Mouse (Mus musculus) kidney, adult 2 months (tissue): Measurements from ENCODE around the gene Mcrip1.

ENCODE experiments used
- CTCF ChIP-seq: fragments of 200-500 bp; conservative IDR thresholded peaks from 2 replicates; pipeline ENCODE4 v1.5.1; 2011; ENCODE audit warnings: low read depth, mild to moderate bottlenecking, control low read depth, low read length, moderate library complexity, mixed read lengths; ENCODE audit not compliant: insufficient read depth, insufficient read length
- POLR2A ChIP-seq: fragments of 200-500 bp; IDR thresholded peaks from one replicate; pipeline ENCODE4 v1.6.1; 2011; ENCODE audit warnings: low read depth, low read length, control low read depth

DNA sequence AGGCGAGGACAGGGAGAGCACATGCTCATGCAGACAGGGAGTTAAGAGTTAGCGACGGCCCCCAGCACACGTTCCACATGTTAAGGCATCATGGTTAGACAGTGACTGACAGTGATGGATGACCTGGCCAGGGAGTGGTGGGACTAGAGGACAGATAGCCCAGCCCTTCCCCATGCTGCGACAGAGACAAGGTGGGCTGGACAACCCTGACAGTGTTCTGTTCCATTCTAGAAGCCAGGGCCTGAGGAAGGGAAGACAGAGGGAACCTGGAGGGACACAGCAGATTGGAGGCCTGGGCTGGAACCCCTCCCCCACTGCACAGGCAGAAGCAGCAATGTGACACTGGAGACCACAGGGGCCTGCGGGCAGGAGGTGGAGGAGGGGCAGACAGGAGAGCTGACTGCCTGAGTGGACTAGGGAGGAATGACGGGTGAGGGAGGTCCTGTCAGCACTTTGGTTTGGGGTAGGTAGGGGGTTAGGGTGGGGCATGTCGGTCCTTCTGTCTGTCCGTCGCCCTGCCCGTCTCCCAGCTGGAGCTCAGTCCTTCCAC lies 29.2 kb upstream of the Mcrip1 start:
- no peak for TF ChIP-seq POLR2A
- no peak for TF ChIP-seq CTCF
